Mouse (Mus musculus) lung, postnatal 10 days (tissue): Measurements from ENCODE around the gene Plac9a.
A peak's percentile ranks its signal among the peaks of the same experiment; 100 is the strongest.
"Not testable (repeated sequence)": the region's sequence is repeated elsewhere in the genome, so short reads cannot be mapped to it uniquely, and the experiment has no call there.

ENCODE experiments used
- DNase-seq: peaks from one replicate; pipeline ENCODE4 v3.0.0; 2021

Gene Plac9a

DNA sequence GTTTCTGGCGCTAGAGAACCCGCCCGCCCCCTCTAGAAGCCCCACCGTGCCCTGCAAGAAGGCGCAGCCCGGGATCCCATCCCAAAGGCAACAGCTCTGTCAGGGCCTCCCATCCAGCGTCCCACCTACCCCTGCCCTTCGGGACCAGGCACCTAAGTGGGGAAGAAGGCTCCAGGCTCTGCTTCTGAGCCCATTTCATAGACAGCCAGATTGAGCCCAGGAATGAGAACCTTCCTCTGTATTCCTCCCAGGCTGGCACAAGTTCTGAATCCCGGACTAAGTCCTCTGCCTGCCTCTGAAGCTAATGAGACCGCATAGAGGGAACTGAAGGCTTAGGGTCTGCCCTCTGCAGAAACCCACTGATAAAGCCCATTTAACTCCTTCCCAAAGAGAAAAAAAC is at the start of gene Plac9a:
Gene Plac9a (minus strand): TSS at position 101 of the 400 bp plus-strand sequence.
- DNase-seq = not testable (repeated sequence)

- not testable (repeated sequence) for DNase-seq
Observed at GRCm38 (mm10) chr14:25938004-25938403, 35.1 kb upstream of the Plac9a start, which contains the start of gene Cphx1. Gene Cphx1 (plus strand): TSS chr14:25938304.

- DNase-seq = not testable (repeated sequence)
Observed at GRCm38 (mm10) chr14:25936867-25937630, 34.1 kb upstream of the Plac9a start.

DNA sequence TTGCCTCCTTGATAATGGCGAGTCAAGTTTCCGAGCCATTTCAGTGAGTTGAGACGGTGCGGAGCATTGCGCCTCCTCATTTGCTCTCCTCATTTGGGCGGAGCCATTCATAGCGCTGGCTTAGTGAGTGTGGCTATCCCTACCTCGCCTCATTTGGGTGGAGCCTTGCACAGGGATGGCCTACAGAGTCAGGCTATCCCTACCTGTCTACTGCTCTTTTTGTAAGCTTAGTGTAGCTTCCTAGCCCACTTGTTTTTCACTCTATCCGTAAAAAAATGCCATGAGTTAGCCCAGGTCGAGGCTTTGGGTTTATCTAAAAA is 24.6 kb upstream of the Plac9a start, which contains the start of gene Tmem254a:
Gene Tmem254a (minus strand): TSS at position 111 of the 320 bp plus-strand sequence.
- not testable (repeated sequence) for DNase-seq

DNA sequence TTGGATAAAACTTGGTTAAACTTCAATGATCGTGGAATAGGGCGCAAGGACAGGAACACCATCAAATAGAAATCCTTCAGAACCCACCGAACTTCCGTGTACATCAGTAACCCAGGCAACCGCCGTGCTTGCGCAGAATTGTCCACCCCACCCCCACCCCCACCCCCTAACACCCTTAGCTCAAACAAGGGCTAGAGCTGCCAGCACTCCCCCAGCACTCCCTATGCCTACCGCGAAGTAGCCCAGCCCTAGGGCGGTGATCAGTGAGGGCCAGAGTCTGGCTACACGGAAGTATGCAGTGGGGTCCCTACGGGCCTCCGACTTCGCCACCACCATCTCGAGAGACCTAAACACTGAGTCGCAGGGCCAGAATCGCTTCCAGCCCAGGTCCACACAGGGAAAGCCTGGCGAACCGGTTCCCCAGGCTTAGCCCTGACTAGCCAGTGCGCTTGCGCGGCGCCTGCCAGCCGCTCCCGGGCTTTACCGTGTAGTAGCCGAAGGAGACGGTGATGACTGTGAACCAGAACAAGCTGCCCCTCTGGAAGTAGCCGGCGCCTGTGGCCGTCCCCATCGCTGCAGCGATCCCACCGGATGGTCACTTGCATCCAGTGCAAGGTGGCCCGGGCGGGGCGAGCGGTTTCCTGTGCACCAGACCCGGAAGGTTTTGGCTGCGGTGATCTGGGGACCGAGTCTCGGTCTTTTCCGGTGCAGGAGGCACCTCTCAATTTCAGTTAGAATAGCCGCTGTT is 24.1 kb upstream of the Plac9a start:
- not testable (repeated sequence) for DNase-seq

- DNase-seq = not testable (repeated sequence)
Observed at GRCm38 (mm10) chr14:25918427-25919170, 15.7 kb upstream of the Plac9a start.

DNA sequence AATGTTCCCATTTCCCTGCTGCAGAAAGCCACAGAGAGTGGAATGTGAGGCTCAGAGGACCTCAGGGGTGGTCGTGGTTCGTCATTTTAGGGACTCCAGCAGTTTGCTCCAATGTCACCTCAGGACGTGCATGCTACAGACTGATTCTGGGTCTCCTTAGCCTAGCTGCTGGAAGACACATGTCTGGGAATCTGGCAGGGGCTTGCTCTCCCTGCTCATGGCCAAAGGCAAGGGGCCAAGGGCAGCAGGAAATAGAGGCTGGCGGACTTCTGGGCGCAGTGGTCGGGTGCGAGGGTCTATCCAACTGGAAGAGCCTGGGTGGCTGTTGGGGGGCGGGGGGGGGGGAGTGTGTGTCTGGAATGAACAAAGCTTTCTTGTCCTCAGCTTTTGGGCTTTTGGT is 6.1 kb upstream of the Plac9a start:
- not testable (repeated sequence) for DNase-seq

GRCm38 (mm10) chr14:25907272-25907671 is 4.4 kb upstream of the Plac9a start:
- DNase-seq = not testable (repeated sequence)

- not testable (repeated sequence) for DNase-seq
Observed at GRCm38 (mm10) chr14:25905243-25905642, 2.3 kb upstream of the Plac9a start.

- not testable (repeated sequence) for DNase-seq
Observed at GRCm38 (mm10) chr14:25895686-25896085, 7.2 kb downstream of the Plac9a start.

GRCm38 (mm10) chr14:25894566-25894965 is 8.3 kb downstream of the Plac9a start:
- DNase-seq = not testable (repeated sequence)

DNA sequence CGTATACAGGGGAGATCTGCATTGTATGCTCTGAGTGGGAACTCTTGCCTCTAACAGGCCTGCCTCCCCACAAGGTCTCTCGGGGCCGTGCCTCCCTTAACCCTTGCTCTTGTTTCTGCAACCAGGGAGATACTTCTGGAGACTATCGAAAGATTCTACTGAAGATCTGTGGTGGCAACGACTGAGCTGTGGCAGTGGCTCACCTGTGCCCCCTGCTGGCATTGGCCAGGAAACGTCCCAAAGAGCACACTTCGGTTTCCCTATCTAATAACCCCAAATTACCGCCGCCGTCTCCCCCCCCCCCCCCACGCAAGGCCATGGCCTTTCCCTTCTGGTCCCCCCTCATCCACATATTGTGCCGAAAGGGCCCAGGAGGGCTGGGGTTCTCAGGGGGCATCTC is 17.0 kb downstream of the Plac9a start:
- DNase-seq = not testable (repeated sequence)

GRCm38 (mm10) chr14:25881769-25882168 is 21.1 kb downstream of the Plac9a start:
- not testable (repeated sequence) for DNase-seq

DNA sequence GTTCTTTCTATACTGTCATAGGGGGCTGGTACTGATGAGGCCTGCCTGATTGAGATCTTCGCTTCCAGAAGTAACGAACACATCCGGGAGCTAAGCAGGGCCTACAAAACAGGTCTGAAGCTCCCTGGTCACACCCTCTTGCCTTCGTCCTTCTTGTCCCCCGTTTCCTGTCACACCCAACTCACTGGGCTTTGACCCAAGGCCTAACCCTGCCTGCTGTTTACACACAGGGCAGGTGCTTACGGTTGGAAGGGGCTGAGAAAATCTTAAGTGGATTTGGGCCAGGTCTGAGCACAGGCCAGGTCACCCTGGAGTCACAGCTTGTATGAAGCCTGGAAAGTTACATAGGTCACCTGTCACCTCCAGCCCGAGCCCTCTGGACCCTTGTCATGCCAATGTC is 26.3 kb downstream of the Plac9a start:
- DNase-seq = not testable (repeated sequence)

GRCm38 (mm10) chr14:25872461-25873415 is 30.2 kb downstream of the Plac9a start:
- DNase-seq = peak; percentile 75

DNA sequence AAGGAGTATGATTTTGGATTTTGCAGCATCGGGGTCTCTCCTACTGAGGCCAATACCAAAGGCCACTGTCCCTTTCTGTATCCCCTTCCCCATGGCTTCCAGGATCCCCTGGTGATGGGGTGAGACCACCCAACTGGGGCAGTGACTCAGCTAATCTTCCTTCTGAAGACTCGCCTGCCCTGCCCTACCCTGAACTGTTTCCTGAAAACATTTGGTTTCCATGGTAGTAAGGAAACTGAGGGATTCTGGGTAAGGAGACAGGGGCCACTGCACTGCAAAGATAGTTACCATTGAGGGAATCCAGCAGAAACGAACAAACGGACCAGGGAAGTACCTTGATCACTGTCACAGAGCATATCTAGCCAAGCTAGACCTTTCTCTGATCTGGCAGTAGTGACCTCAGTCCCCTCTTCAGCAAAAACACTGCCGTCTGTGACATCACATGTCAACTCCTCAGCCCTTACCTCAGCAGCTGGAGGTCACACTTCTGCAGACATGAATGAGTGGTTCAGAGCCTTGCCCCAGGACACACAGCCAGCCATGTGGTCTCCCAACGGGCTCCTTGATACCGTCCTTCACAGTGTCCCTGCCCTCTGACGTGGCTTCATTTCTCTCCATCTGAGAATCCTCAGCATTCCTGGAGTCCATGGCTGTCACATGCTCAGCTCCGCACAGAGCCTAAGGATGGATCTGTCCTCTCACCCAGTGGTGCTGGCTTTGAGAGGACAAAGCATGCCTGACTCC is 33.6 kb downstream of the Plac9a start:
- no peak for DNase-seq

DNA sequence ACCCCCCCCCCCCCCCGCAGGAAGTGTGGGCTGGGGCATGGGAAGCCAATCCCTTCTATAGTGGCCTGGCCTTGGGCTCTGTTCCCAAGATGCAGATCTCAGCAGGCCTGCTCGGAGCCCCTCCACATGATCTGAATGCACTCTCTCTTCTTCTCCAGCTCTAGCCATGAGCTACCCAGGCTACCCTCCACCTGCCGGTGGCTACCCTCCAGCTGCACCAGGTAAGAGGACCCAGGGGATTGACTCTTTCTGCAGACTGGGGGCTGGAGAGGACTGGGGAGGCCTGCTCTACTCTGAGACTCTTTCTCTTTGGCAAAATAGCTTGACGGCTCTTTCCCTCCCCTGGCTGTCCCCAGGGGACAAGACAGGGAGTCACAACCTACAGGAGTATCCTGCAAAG is 34.2 kb downstream of the Plac9a start:
- no peak for DNase-seq

- no peak for DNase-seq
Observed at GRCm38 (mm10) chr14:25867834-25868233, 35.1 kb downstream of the Plac9a start.

DNA sequence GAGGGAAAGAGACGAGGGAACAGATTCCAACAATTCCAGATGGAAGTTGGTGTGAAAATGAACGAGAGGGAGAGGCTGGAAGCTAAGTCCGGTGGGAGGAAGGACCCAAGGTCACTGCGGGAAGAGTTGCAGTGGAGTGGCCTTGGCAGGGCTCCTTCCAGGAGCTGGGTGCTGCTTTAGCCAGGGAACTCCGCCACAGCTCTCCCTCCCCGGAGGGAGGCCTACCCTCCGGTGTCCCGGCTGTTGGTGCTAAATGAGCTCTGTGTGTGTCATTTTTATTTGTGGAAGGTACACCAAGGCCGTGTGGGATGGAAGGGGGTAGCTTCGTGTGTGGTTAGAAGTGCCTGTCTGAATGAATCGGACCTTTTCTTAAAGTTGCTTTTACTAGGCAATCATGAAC is 36.1 kb downstream of the Plac9a start:
- DNase-seq = no peak

DNA sequence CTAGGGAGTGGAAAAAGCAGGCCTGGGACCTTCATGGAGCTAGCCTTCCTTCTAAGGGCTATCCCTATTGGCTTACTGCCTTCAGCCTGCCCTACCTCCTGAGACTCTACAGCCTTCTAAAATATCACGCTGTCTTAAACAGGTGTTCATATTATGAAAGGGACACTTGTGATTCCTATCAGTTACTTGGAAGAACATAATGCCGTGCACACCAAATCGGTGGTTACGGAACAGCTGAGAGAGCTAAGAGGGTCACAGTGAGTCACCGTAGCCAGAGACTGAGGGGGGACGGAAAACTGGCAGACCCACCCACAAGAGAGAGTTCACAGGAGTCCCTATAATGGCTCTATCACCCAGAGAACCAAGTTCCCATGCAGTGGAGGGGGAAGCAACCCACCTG is 36.5 kb downstream of the Plac9a start:
- no peak for DNase-seq

DNA sequence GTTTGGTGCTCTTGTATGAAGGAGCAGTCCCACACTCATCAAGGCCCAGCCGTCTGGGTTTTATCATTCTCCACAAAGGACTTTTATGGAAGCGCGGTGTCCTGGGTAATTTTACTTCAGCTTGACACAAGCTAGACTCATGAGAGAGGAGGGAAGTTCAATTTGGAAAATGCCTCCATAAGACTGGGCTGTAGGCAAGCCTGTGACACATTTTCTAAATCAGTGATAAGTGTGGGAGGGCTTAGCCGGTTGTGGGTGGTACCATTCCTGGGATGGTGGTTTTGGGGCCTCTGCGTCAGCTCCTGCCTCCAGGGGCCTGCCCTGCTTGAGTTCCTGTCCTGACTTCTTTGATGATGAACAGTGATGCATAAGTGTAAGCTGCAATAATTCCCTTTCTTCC is 37.6 kb downstream of the Plac9a start:
- no peak for DNase-seq
